Mouse (Mus musculus): ENCODE measurements around the gene Phb. TPM values are rescaled to one million over a fixed set of nuclear protein-coding genes. Genes with fewer than 3 reads are reported as not detected.
A peak's percentile ranks its signal among the peaks of the same experiment; 100 is the strongest.
"Not testable (repeated sequence)": the region's sequence is repeated elsewhere in the genome, so short reads cannot be mapped to it uniquely, and the experiment has no call there.

The Phb gene
- polyA plus RNA-seq, 1 experiment, result 172 TPM

GRCm38 (mm10) chr11:95650981-95651380 is 15.8 kb upstream of the Phb start:
- TF ChIP-seq CTCF (IDR thresholded peaks at IDR 0.05; ENCODE audit: borderline replicate concordance, extremely low read depth, insufficient read depth, insufficient read length), result no peak
- no peak for TF ChIP-seq POLR2A (IDR thresholded peaks at IDR 0.05; ENCODE audit: borderline replicate concordance, extremely low read depth, insufficient read depth, insufficient read length, poor library complexity, severe bottlenecking)
- no peak for DNase-seq (ENCODE audit: low read depth)

- no peak for TF ChIP-seq POLR2A (IDR thresholded peaks at IDR 0.05; ENCODE audit: borderline replicate concordance, extremely low read depth, insufficient read depth, insufficient read length, poor library complexity, severe bottlenecking)
- TF ChIP-seq CTCF (IDR thresholded peaks at IDR 0.05; ENCODE audit: borderline replicate concordance, extremely low read depth, insufficient read depth, insufficient read length), result no peak
These were observed 9.3 kb upstream of the Phb start for GRCm38 (mm10) chr11:95657449-95657848.

GRCm38 (mm10) chr11:95667177-95667576 is 420 bp downstream of the Phb start:
- DNase-seq (ENCODE audit: low read depth), result no peak
- no peak for TF ChIP-seq CTCF (IDR thresholded peaks at IDR 0.05; ENCODE audit: borderline replicate concordance, extremely low read depth, insufficient read depth, insufficient read length)
- no peak for TF ChIP-seq POLR2A (IDR thresholded peaks at IDR 0.05; ENCODE audit: borderline replicate concordance, extremely low read depth, insufficient read depth, insufficient read length, poor library complexity, severe bottlenecking)

More at GRCm38 (mm10) chr11:95657449-95657848, 9.3 kb upstream of the Phb start:
- DNase-seq (ENCODE audit: low read depth), result no peak

GRCm38 (mm10) chr11:95668086-95668485 is 1.3 kb downstream of the Phb start:
- DNase-seq (ENCODE audit: low read depth), result not testable (repeated sequence)

DNA sequence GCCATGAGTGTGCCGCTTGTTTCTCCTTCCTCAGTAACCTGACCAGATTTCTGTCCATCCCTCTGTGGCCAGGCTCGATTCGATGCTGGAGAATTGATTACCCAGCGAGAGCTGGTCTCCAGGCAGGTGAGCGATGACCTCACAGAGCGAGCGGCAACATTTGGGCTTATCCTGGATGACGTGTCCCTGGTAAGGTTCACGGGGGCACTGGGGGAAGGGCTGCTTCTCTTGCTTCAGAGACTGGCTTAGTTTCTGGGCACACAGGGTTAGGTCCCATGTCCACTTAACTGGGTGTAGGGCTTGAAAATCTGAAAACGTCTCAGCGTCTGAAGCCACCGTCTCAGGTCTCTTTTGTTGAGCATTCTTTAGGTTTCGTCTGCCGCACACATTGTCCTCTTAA is 8.7 kb downstream of the Phb start:
- no peak for TF ChIP-seq CTCF (IDR thresholded peaks at IDR 0.05; ENCODE audit: borderline replicate concordance, extremely low read depth, insufficient read depth, insufficient read length)
- no peak for TF ChIP-seq POLR2A (IDR thresholded peaks at IDR 0.05; ENCODE audit: borderline replicate concordance, extremely low read depth, insufficient read depth, insufficient read length, poor library complexity, severe bottlenecking)
- no peak for DNase-seq (ENCODE audit: low read depth)

DNA sequence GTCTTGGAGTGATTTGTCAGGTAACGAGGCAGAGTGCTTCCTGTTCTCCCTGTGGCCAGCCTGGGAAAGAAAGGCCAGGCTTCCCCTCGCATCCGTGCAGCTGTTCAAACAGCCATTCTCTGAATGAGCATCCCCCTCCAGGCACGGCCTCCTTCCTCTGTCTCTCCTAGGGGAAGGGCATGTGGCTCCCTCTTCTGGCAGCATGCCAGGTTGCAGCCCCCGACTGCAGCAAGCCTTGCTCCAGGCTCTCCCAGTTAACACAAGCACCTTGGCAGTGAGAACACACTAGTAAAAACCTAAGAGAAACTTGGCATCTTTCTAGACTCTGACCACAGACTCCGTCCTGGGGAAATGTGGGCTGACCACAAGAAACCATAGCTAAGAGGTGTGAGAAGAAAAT is 9.6 kb downstream of the Phb start:
- peak; percentile 87 for DNase-seq (ENCODE audit: low read depth)

DNA sequence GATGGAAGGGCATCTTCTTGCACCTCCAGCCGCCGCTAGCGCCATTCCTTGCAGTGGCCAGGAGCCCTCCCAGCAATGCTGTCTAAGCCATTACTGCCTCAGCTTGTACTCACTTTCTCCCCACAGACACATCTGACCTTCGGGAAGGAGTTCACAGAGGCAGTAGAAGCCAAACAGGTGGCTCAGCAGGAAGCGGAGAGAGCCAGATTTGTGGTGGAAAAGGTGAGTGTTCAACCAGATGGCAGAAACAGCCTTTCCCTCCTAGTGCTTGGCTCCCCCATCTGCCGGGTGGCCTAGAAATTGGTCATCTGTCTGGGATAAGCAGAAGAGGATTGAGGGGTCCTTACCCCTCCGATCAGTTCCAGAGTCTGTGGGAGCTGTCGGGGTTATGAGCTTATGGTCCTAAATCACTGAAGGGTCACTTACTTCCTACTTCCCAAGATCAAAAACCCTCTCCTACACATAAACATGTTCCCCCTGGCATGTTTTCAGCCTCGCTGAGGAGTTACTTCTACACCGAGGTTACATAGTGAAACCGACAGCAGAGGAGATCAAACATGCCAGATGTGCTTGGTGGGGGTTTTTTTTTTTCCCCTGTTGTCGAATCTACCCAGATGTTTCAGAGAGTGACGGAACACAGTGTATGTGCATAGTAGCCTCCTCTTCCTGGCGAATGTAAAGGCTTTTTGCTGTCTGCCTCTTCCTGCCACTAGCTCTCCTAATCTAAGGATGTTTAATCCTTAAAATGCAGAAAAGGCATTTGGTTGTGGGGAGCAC is 11.4 kb downstream of the Phb start:
- TF ChIP-seq POLR2A (IDR thresholded peaks at IDR 0.05; ENCODE audit: borderline replicate concordance, extremely low read depth, insufficient read depth, insufficient read length, poor library complexity, severe bottlenecking) (no peak), CTCF (IDR thresholded peaks at IDR 0.05; ENCODE audit: borderline replicate concordance, extremely low read depth, insufficient read depth, insufficient read length) (no peak)

More for the DNA sequence above, 9.6 kb downstream of the Phb start:
- peak; percentile 83 for TF ChIP-seq CTCF (IDR thresholded peaks at IDR 0.05; ENCODE audit: borderline replicate concordance, extremely low read depth, insufficient read depth, insufficient read length)
- no peak for TF ChIP-seq POLR2A (IDR thresholded peaks at IDR 0.05; ENCODE audit: borderline replicate concordance, extremely low read depth, insufficient read depth, insufficient read length, poor library complexity, severe bottlenecking)

DNA sequence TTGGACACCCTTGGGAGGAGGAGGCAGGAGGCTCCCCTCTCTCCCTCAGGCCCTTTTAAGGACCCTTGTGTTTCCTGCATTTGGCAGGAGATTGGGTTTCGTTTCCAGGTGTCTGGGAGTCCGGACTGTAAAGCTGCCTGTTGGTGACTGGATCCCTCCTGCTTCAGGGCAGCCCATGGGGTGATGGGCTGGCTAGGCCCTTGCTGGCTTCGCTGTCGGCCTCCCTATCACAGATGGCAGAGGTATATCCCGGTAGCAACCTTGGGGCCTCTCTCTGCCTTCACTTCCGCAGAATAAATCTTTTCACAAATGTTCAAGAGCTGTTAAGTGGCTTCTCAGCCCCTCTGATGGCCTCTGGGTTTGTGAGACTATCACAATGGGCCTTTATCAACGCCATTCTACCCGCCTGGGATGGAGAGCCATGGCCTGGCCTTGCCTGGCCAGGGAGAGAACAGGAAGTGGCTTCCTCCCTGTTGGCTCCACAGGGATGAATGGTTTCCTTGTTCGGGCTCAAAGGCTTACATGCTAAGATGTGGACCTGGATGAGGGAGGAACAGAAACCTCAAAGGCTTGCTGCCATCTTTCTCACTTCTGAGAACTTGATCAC is 15.3 kb downstream of the Phb start:
- no peak for TF ChIP-seq CTCF (IDR thresholded peaks at IDR 0.05; ENCODE audit: borderline replicate concordance, extremely low read depth, insufficient read depth, insufficient read length)
- TF ChIP-seq POLR2A (IDR thresholded peaks at IDR 0.05; ENCODE audit: borderline replicate concordance, extremely low read depth, insufficient read depth, insufficient read length, poor library complexity, severe bottlenecking), result no peak
- peak; percentile 9 for DNase-seq (ENCODE audit: low read depth)

More for the DNA sequence above, 11.4 kb downstream of the Phb start:
- DNase-seq (ENCODE audit: low read depth), result no peak

DNA sequence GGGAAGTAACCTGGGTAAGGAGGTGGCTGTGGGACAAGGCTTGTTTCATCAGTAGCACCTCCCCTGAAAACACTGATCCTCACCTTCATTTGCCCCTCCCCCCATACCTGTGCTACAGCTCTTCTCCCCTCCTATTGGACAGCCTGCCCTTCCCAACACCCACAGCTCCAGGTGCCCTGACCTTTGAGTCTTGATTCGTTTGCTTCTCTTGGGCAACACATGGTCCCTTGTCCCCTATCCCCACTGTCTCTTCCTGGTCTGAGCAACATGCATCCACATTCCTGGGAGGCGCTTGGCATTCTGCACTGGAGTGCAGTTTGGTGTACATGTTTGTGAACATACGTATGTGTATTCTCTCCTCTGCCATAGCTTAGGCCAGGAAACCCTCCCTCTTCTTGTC is 16.2 kb downstream of the Phb start:
- no peak for DNase-seq (ENCODE audit: low read depth)
- TF ChIP-seq POLR2A (IDR thresholded peaks at IDR 0.05; ENCODE audit: borderline replicate concordance, extremely low read depth, insufficient read depth, insufficient read length, poor library complexity, severe bottlenecking), result no peak
- no peak for TF ChIP-seq CTCF (IDR thresholded peaks at IDR 0.05; ENCODE audit: borderline replicate concordance, extremely low read depth, insufficient read depth, insufficient read length)

DNA sequence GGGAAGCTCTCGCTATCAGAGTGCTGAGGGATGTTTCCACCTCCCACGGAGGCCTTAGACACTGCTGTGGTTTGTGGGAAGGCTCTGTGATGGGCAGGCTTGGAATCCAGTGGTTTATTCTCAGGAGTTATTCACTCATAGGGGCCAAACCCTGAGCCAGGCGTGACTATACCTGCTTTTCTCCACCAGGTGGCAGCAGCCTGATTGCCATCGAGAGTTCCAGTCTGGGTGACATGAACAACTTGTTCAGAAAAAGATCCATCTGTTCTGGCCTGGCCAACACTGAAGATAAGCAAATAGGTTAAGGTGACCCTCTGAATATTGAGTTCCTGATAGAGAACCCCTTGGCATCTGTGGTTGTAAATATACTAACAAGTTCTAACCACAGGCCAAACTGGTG is 19.3 kb downstream of the Phb start:
- TF ChIP-seq POLR2A (IDR thresholded peaks at IDR 0.05; ENCODE audit: borderline replicate concordance, extremely low read depth, insufficient read depth, insufficient read length, poor library complexity, severe bottlenecking) (no peak), CTCF (IDR thresholded peaks at IDR 0.05; ENCODE audit: borderline replicate concordance, extremely low read depth, insufficient read depth, insufficient read length) (peak; percentile 94)
- DNase-seq (ENCODE audit: low read depth), result peak; percentile 75

- TF ChIP-seq CTCF (IDR thresholded peaks at IDR 0.05; ENCODE audit: borderline replicate concordance, extremely low read depth, insufficient read depth, insufficient read length) (no peak), POLR2A (IDR thresholded peaks at IDR 0.05; ENCODE audit: borderline replicate concordance, extremely low read depth, insufficient read depth, insufficient read length, poor library complexity, severe bottlenecking) (no peak)
- DNase-seq (ENCODE audit: low read depth), result peak; percentile 19
These were observed 20.4 kb downstream of the Phb start for GRCm38 (mm10) chr11:95687084-95687656.

DNA sequence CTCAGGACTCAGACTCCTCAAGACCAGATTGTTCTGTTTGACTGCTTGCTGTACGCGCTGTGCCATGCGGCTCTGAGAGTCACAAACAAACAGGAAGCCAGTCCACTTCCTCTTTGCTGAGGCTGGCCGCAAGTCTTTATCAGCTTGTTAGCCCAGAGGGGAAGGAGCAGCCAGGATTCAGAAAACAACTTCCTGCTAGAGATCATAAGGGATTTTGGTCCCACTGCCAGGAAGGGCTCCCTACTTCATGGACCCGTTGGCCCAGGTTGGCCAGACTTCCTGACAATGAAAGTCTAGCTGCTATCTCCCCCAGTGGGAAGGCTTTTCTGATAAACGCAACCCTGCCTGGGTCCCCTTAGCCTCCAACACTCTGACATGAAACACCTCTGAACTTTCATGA is 21.8 kb downstream of the Phb start:
- TF ChIP-seq POLR2A (IDR thresholded peaks at IDR 0.05; ENCODE audit: borderline replicate concordance, extremely low read depth, insufficient read depth, insufficient read length, poor library complexity, severe bottlenecking) (no peak), CTCF (IDR thresholded peaks at IDR 0.05; ENCODE audit: borderline replicate concordance, extremely low read depth, insufficient read depth, insufficient read length) (no peak)
- no peak for DNase-seq (ENCODE audit: low read depth)

All from brain, embryonic 14.5 days (tissue).